Mouse (Mus musculus) c-Kit-positive CD71-positive TER-119-negative erythroid progenitor cells, embryonic 14.5 days (primary cell): Measurements from ENCODE around the gene Grik4.
A peak's percentile ranks its signal among the peaks of the same experiment; 100 is the strongest.
"Not testable (repeated sequence)": the region's sequence is repeated elsewhere in the genome, so short reads cannot be mapped to it uniquely, and the experiment has no call there.

Experiments used
- DNase-seq: peaks from one replicate; pipeline ENCODE4 v3.0.0-alpha.2; 2013; ENCODE audit warnings: low read depth

The Grik4 gene

GRCm38 (mm10) chr9:42943781-42944535 is at the start of gene Grik4:
Gene Grik4 (minus strand): TSS chr9:42944493.
- DNase-seq = no peak

- DNase-seq = peak; percentile 20
Measured at GRCm38 (mm10) chr9:42993659-42994058, 49.4 kb upstream of the Grik4 start.

- no peak for DNase-seq
Measured at GRCm38 (mm10) chr9:42987988-42988387, 43.7 kb upstream of the Grik4 start.

- no peak for DNase-seq
Measured at GRCm38 (mm10) chr9:42968894-42969521, 24.7 kb upstream of the Grik4 start.

GRCm38 (mm10) chr9:42967731-42968130 is 23.4 kb upstream of the Grik4 start:
- DNase-seq = no peak

- not testable (repeated sequence) for DNase-seq
Measured at GRCm38 (mm10) chr9:42964809-42965208, 20.5 kb upstream of the Grik4 start.

- no peak for DNase-seq
Measured at GRCm38 (mm10) chr9:42964366-42964765, 20.1 kb upstream of the Grik4 start.

GRCm38 (mm10) chr9:42962506-42962905 is 18.2 kb upstream of the Grik4 start:
- DNase-seq = no peak

GRCm38 (mm10) chr9:42958401-42958800 is 14.1 kb upstream of the Grik4 start:
- DNase-seq = no peak

GRCm38 (mm10) chr9:42948381-42948780 is 4.1 kb upstream of the Grik4 start:
- DNase-seq = no peak

GRCm38 (mm10) chr9:42945174-42945573 is 881 bp upstream of the Grik4 start:
- no peak for DNase-seq

- DNase-seq = peak; percentile 37
Measured at GRCm38 (mm10) chr9:42944536-42945006, 278 bp upstream of the Grik4 start.

- DNase-seq = no peak
Measured at GRCm38 (mm10) chr9:42943057-42943529, 1.2 kb downstream of the Grik4 start.

GRCm38 (mm10) chr9:42942148-42942547 is 2.1 kb downstream of the Grik4 start:
- no peak for DNase-seq

- DNase-seq = no peak
Measured at GRCm38 (mm10) chr9:42932146-42932545, 12.1 kb downstream of the Grik4 start.

GRCm38 (mm10) chr9:42927498-42927897 is 16.8 kb downstream of the Grik4 start:
- DNase-seq = no peak

- DNase-seq = no peak
Measured at GRCm38 (mm10) chr9:42926564-42926963, 17.7 kb downstream of the Grik4 start.

- no peak for DNase-seq
Measured at GRCm38 (mm10) chr9:42921830-42922229, 22.5 kb downstream of the Grik4 start.

GRCm38 (mm10) chr9:42920190-42920589 is 24.1 kb downstream of the Grik4 start:
- no peak for DNase-seq

GRCm38 (mm10) chr9:42917911-42918310 is 26.4 kb downstream of the Grik4 start:
- DNase-seq = no peak

GRCm38 (mm10) chr9:42913201-42913600 is 31.1 kb downstream of the Grik4 start:
- DNase-seq = no peak

- no peak for DNase-seq
Measured at GRCm38 (mm10) chr9:42908657-42909313, 35.5 kb downstream of the Grik4 start.

GRCm38 (mm10) chr9:42906995-42907394 is 37.3 kb downstream of the Grik4 start:
- no peak for DNase-seq
